Comparison of ENCODE assay signal across 8 mouse cellular contexts in the genomic region with DNA sequence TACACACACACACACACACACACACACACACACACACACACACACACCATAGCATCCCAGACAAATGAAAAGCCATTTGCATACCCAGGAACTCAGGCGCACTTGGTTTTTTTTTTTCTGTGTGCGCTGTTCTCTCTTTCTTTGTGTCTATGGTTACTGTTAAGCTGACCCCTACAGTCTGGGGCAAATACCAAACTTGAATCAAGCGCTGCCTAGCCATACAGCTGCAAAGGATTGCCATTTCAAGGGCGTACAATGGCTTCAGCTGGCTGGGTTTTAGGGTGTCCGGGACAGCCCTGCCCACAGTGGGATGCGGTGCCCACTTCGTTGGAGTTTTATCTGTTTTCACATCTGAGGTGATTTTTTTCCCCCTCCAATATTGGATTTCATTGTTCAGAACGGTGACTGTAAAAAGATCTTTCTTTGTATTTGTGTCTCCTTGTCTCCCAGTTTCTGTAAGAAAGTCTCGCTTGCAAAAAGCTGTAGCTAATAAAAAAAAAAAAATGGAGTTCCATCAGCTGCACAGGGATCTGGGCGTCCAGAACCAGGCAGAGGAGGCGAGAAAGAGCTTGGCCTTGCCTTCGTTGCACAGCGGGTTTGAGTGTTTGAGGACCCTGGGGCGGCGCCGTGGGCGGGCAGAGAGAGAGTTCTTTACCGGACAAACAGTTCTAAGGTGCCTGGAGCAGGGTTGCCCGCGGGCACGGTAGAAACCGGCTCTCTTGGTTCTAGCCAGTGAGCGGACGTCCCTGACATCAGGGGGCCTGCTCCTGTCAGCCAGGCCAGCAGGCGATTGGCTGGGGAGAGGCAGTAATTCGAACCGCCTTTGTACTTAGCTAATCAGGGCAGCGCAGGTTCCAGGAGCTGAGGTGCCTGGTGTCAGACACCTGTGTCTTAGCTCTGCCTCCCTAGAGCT.
DNase-seq lines count a peak whose midpoint lies in the region; ATAC-seq and TF ChIP-seq lines count a peak whose summit lies in the region.

No protein-coding gene starts in this region.

- no peak overlapping the region for H3K9ac ChIP-seq in ES-E14 (ENCODE audit: insufficient read depth, low read depth, low read length, poor library complexity, severe bottlenecking)
- H3K9ac ChIP-seq in hindbrain, embryonic 14.5 days: peak overlapping the region; percentile 34; the same call in 1 of the 2 replicates
- H3K9ac ChIP-seq in limb, embryonic 14.5 days (ENCODE audit: low read depth, low read length, severe bottlenecking): no peak overlapping the region; the same call in 1 of the 2 replicates
- peak overlapping the region; percentile 44 for H3K9ac ChIP-seq in midbrain, embryonic 13.5 days (replicated peaks)

- no peak for TF ChIP-seq POLR2A in limb, embryonic 14.5 days (IDR thresholded peaks at IDR 0.05; ENCODE audit: borderline replicate concordance, extremely low read depth, insufficient read depth, insufficient read length)

- H3K4me3 ChIP-seq in ES-E14 (ENCODE audit: insufficient read depth in 1 of 2, low read depth in 1 of 2, low read length in 2 of 2, poor library complexity in 1 of 2, severe bottlenecking in 1 of 2): peak overlapping the region; percentile 33 to 51; a peak in 3 of 4 replicates
- H3K4me3 ChIP-seq in hindbrain, embryonic 14.5 days (replicated peaks; ENCODE audit: low read length): peak overlapping the region; percentile 27
- H3K4me3 ChIP-seq in limb, embryonic 14.5 days (replicated peaks; ENCODE audit: low read length): peak overlapping the region; percentile 28
- peak overlapping the region; percentile 35 for H3K4me3 ChIP-seq in midbrain, embryonic 13.5 days (replicated peaks)

- peak; percentile 85 for DNase-seq in ES-E14 (ENCODE audit: low read depth, low spot score)
- DNase-seq in cerebellum, postnatal 10 days: peak; percentile 61 to 65
- DNase-seq in gastrocnemius, postnatal 14 days: peak; percentile 36
- DNase-seq in hindbrain, embryonic 14.5 days (ENCODE audit: low spot score): peak; percentile 37
- DNase-seq in limb, embryonic 14.5 days (ENCODE audit: low spot score): peak; percentile 54
- peak; percentile 59 to 73 for DNase-seq in urinary bladder, adult 18-20 months (ENCODE audit: low spot score in 2 of 2)
- DNase-seq in layer of hippocampus, postnatal 14 days (ENCODE audit: low spot score in 2 of 2): no peak

- no peaks in the 10 kb centered on the region; the same call in 1 of the 2 replicates for H3K27me3 ChIP-seq in hindbrain, embryonic 14.5 days (ENCODE audit: control insufficient read depth, insufficient read depth, low read length)
- no peaks in the 10 kb centered on the region for H3K27me3 ChIP-seq in limb, embryonic 14.5 days (ENCODE audit: control insufficient read depth, insufficient read depth, low read length)
- H3K27me3 ChIP-seq in midbrain, embryonic 13.5 days: peaks cover 15% of the 10 kb centered on the region; the same call in 1 of the 2 replicates

- H3K27ac ChIP-seq in ES-E14 (ENCODE audit: insufficient read depth, low read depth, low read length, poor library complexity, severe bottlenecking): no peak overlapping the region
- no peak overlapping the region; the same call in 1 of the 2 replicates for H3K27ac ChIP-seq in hindbrain, embryonic 14.5 days
- H3K27ac ChIP-seq in limb, embryonic 14.5 days (replicated peaks; ENCODE audit: low read depth, low read length): no peak overlapping the region
- 0 out of 2 replicates have a peak overlapping the region, but pooled peaks have one; percentile 7 for H3K27ac ChIP-seq in midbrain, embryonic 13.5 days

- intact Hi-C loops in gastrocnemius, postnatal 14 days (cut with DNase I; ENCODE audit: low total_unique reads): no loop called here

- no peaks in the 10 kb centered on the region for H3K9me3 ChIP-seq in ES-E14 (ENCODE audit: control insufficient read depth, insufficient read depth, low read depth, low read length)
- H3K9me3 ChIP-seq in hindbrain, embryonic 14.5 days (ENCODE audit: control insufficient read depth, low read length): no peaks in the 10 kb centered on the region
- no peaks in the 10 kb centered on the region for H3K9me3 ChIP-seq in limb, embryonic 14.5 days (ENCODE audit: control insufficient read depth, low read length)
- H3K9me3 ChIP-seq in midbrain, embryonic 13.5 days: no peaks in the 10 kb centered on the region

- ATAC-seq in hindbrain, embryonic 14.5 days (ENCODE audit: low FRiP score): peak; percentile 69; the same call in 1 of the 2 replicates
- ATAC-seq in limb, embryonic 14.5 days (ENCODE audit: low FRiP score, low read depth): peak; percentile 69
- peak; percentile 75 for ATAC-seq in midbrain, embryonic 13.5 days

- peak overlapping the region; percentile 53 for H3K4me2 ChIP-seq in hindbrain, embryonic 14.5 days (replicated peaks)
- H3K4me2 ChIP-seq in limb, embryonic 14.5 days (replicated peaks; ENCODE audit: low read depth, low read length, severe bottlenecking): peak overlapping the region; percentile 55
- peak overlapping the region; percentile 55 for H3K4me2 ChIP-seq in midbrain, embryonic 13.5 days (replicated peaks)

- 1% methylated on average over 28 of the region's 28 CpGs for WGBS in hindbrain, embryonic 14.5 days
- WGBS in limb, embryonic 14.5 days: 6% methylated on average over 28 of the region's 28 CpGs
- 2% methylated on average over 28 of the region's 28 CpGs for WGBS in midbrain, embryonic 13.5 days

- no peaks in the 10 kb centered on the region for H3K36me3 ChIP-seq in ES-E14 (ENCODE audit: control insufficient read depth, insufficient read depth, low read length, poor library complexity, severe bottlenecking)
- no peaks in the 10 kb centered on the region for H3K36me3 ChIP-seq in hindbrain, embryonic 14.5 days (replicated peaks; ENCODE audit: control insufficient read depth, insufficient read depth)
- H3K36me3 ChIP-seq in limb, embryonic 14.5 days (ENCODE audit: control insufficient read depth, insufficient read depth, low read length): no peaks in the 10 kb centered on the region
- H3K36me3 ChIP-seq in midbrain, embryonic 13.5 days: no peaks in the 10 kb centered on the region

- H3K4me1 ChIP-seq in ES-E14 (ENCODE audit: control insufficient read depth in 2 of 2, insufficient read depth in 2 of 2, low read length in 2 of 2, poor library complexity in 1 of 2): peaks cover 23 to 30% of the 10 kb centered on the region in 2 experiments
- peaks cover 24% of the 10 kb centered on the region for H3K4me1 ChIP-seq in hindbrain, embryonic 14.5 days (replicated peaks; ENCODE audit: control insufficient read depth, insufficient read depth, low read length)
- H3K4me1 ChIP-seq in limb, embryonic 14.5 days (ENCODE audit: control insufficient read depth, insufficient read depth, low read length): peaks cover 25% of the 10 kb centered on the region
- H3K4me1 ChIP-seq in midbrain, embryonic 13.5 days (replicated peaks): peaks cover 50% of the 10 kb centered on the region

- in situ Hi-C loops in ES-E14 (cut with MboI; ENCODE audit: low sequenced_read_pairs in 2 of 2, unreplicated experiment in 2 of 2): no loop called here

TF ChIP-seq in ES-E14, 5 proteins besides CTCF, POLR2A, EP300 and RAD21:
- TF ChIP-seq ZNF384 (IDR thresholded peaks at IDR 0.05; ENCODE audit: low read depth, low read length) (peak; percentile 29; the same call in 1 of the 2 replicates), MAFK (IDR thresholded peaks at IDR 0.05; ENCODE audit: insufficient read depth, low read depth, low read length) (no peak), CHD2 (IDR thresholded peaks at IDR 0.05; ENCODE audit: low read depth, low read length) (no peak), HCFC1 (IDR thresholded peaks at IDR 0.05; ENCODE audit: borderline replicate concordance, insufficient read depth, low read length) (no peak), ZC3H11A (IDR thresholded peaks at IDR 0.05; ENCODE audit: borderline replicate concordance, low read depth, low read length) (no peak)

Comparison
In these comparisons a context has a peak if more than half of its experiments do, and no peak if none do; other contexts are left out.
1. DNase-seq: peak in ES-E14 (single experiment), cerebellum, postnatal 10 days (2 of 2), gastrocnemius, postnatal 14 days (single experiment), hindbrain, embryonic 14.5 days (single experiment), limb, embryonic 14.5 days (single experiment) and urinary bladder, adult 18-20 months (2 of 2); none in layer of hippocampus, postnatal 14 days (0 of 2).
2. H3K9ac ChIP-seq: peak in hindbrain, embryonic 14.5 days (single experiment) and midbrain, embryonic 13.5 days (single experiment); none in ES-E14 (single experiment) and limb, embryonic 14.5 days (single experiment).
3. Peak in every context shown above with its lines, with median percentiles within 50 percentile points of each other: H3K4me3 ChIP-seq, ATAC-seq and H3K4me2 ChIP-seq.